Mouse (Mus musculus) frontal cortex, adult 2 months (tissue): Measurements from ENCODE around the gene Slc2a8. TPM values are rescaled to one million over a fixed set of nuclear protein-coding genes. Genes with fewer than 3 reads are reported as not detected.
A peak's percentile ranks its signal among the peaks of the same experiment; 100 is the strongest.
"Not testable (repeated sequence)": the region's sequence is repeated elsewhere in the genome, so short reads cannot be mapped to it uniquely, and the experiment has no call there.

ENCODE experiments used
- DNase-seq, 2 experiments: peaks; one replicate each; pipeline ENCODE4 v3.0.0; 2022; ENCODE audit warnings: low spot score in 1 of 2; ENCODE audit errors: extremely low spot score in 1 of 2
- polyA plus RNA-seq: library from polyadenylated mRNA; depleted of rRNA; stranded (reverse); fragments of >200 nt; gene quantifications from 2 replicates; pipeline ENCODE4 v1.2.3, GENCODE M21; 2012; rRNA removed

The Slc2a8 gene
- polyA plus RNA-seq: 37.7 and 40.8 TPM in 2 replicates

DNA sequence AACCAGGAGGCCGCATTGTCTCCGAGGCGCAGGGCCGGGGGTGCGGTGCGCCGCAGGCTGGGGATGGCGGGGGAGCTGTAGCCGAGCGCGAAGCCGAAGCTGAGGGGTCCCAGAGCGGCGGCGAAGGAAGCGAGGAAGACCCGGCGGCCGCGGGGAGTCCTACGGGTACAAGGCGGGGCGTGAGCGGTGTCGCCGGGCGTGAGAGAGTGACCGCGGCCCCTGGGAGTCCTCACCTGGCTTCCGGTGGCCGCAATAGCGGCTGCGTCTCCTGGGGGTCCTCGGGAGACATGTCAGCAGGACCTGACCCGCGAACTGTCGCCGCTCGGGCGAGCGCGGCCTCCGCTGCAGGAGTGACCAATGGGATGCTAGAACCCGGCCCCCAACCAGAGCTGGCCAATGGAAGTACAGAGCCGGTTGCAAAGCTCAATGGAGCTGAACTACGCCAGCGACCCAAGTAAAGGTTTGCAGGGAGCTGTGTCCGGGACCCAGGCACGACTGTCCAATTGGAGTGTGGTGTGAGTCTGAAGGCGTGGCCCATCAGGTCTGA is at the start of gene Slc2a8:
Gene Slc2a8, minus strand, starts transcription at position 359 of the 547 bp plus-strand sequence.
- DNase-seq: peak; percentile 92 to 95

DNA sequence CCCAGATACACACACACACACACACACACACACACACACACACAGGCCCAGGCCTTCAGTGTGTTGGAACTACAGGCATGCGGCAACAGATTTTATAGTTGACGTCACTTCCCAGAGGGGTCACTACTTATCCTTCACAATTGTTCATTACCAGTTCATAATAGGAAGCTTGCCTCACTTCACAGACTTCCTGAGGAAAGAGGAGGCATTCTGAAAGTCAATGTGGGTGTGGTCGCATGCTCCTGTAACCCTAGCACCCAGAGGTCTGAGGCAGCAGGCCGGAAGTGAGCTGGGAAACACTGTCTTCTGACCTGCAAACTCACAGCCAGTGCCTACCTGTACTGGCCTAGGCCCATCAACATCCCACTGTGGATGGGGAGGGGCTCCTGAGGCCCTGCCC is 43.2 kb upstream of the Slc2a8 start:
- no peak for DNase-seq

DNA sequence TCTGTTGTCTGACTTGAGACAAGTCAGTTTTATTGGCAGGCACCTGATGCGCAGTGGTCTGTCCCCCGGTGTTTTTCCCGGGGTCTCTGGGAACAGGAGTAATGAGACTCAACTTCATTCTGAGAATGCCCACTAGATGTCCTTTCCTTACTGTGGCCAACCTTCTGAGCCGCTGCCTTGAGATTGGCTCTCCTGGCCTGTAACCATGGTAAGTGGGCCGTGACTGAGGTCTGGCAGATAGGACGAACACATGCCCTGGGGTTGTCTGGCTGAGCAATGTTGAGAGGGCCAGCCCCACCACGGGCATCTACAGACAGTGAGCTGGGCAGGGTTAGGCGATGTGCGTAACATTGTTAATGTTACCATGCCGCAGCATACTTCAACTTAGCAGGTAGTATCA is 42.7 kb upstream of the Slc2a8 start:
- DNase-seq: no peak

DNA sequence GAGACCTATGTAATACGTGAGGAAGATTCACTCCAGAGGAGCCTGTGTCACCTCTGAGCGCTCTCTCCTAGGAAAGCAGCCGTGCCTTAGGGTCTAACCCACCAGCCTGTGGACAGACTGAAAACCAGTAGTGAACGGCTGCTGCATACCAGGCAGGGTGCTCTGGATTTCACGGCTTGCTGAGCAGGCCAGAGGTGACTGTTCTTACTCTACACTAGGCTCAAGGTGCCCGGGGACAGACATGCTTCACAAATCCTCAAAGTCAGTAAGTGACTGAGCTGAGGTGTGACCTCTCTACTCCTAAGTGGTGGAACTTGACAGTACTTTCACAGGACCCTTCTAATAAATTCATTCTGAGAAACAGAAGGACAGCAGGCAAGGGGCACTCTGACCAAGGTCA is 41.0 kb upstream of the Slc2a8 start:
- DNase-seq: no peak

DNA sequence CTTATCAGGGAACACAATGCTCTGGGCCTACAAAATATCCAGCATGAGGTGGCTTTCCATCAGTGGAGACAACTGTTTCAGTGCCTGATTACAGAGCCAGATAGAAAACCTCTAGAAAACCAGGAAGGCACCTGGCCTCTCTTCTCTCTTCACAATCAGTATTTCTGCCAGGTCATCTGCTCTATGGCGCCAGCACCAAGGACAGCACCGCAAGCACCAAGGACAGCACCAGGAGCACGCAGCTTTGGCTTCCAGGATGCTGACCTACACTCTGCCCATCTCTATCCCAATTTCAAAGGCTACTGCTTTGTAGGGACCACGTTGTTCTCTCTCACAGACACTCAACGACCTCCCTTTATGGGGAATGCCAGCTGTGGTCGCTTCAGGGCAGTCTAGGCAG is 36.1 kb upstream of the Slc2a8 start:
- DNase-seq: no peak

DNA sequence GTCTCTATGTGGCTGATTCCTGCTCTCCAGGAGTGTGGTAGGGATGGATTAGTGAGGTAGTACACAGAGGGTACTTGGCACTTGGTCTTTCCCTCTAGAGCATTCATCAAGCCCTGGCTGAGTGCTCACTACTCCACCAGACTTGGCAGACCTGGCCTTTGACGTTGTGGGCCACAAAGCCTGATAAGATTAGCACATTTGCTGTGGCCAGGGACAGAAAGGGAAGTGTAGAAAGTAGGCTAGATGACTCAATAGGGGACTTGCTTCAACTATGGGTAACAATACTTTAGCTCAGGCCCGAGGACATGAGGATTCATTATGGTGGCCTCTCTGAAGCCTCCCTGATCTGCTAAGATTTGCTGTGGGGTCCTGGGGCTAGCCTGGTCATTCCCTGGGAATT is 35.3 kb upstream of the Slc2a8 start:
- no peak for DNase-seq

DNA sequence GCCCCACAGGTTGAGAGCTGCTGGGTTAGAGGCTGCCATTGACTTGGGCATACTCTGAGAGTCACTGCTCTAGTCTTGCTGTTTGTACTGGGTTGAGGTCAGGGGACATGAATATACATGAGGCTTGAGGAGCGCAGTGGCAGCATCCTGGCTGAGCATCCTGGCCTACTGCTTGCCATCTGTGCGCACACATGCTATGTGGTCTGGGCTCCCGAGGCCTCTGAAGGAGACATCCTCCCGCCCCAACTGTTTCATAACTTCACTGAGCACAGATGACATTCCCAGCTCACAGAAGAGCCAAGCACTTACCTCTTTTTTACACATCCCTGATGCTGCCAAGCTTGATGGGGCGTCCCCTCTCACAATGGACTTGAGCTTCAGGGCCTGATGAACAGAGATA is 33.0 kb upstream of the Slc2a8 start:
- DNase-seq: peak in 1 of 2 experiments; percentile 53

DNA sequence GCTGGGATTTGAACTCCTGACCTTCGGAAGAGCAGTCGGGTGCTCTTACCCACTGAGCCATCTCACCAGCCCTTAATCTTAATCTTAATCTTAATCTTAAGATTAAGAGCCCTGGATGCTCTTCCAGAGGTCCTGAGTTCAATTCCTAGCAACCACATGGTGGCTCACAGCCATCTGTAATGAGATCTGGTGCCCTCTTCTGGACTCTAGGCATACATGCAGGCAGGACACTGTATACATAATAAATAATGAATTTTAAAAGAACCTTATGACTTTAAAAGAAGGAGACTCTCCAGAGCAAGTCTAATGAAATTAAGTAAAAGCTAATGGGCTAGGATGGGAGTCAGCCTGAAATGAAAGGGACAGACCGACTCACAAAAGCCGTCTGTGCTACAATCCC is 27.2 kb upstream of the Slc2a8 start:
- not testable (repeated sequence) for DNase-seq

DNA sequence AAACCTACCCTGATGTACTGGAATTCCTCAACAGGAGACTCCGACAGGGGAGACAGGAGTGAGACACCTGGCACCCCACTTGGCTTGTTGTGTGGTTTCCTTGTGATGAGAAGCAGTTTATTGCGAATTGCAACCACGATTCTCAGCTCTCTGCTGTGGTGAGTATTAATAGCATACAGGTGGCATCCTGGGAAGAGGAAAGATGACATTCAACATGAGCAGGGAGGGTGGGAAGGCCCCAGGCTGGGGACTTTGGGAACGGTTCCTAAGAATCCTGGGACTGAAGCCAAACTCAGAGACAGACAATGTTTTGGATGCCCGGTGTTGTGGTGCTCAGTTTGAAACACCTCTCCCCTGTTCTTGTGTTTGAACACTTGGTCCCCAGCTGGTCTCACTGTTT is 23.2 kb upstream of the Slc2a8 start:
- no peak for DNase-seq

DNA sequence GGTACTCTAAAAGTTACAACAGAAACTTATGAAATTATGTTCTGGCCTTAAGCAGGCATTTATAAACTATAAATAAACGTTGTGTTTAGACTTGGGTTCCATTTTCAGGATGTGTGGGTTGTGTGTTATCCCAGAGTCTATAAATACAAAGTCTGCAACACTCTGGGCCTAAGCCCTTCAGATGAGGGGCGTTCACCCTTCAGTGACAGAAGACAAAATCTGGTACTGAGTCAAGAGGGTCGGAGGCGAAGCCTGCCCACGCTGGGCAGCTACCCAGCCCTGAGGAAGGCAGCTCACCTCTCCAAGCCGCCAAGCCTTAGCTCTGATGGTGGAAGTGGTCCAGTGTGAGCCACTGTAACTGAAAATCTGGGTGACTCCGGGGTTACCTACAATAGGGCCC is 20.3 kb upstream of the Slc2a8 start:
- no peak for DNase-seq

DNA sequence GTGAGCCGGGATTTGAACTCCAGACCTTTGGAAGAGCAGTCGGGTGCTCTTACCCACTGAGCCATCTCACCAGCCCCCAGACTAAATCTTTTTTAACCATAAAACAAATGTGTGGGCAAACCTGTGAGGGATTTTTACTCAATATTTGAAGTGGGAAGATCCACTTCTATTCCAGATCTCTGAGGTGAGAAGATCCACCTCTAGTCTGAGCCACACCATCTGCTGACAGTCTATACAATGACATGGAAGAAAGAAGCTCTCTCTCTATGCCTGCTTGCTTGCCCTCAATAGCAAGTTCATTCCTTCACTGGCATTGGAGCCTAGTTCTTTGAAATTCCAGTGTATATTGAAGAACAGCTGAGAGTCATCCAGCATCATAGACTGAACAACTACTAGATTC is 17.9 kb upstream of the Slc2a8 start:
- DNase-seq: no peak

DNA sequence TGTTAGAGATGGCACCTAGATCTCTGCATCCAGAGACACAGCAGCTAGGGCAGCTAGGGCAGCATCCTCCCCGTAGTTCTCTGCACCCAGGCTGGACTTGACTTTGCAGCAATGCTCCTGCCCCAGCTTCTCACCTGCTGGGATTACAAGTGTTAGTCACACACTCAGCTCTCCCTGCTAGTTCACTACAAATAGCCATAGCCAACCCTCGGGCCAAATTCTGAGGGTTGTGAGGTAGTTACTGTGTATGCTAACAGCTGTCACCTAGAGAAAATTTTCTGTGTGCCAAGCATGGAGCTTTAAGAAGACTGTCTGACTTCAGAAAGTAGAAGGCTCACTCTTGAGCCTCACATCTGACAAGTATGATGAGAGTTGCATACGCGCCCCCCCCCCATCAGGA is 15.9 kb upstream of the Slc2a8 start:
- DNase-seq: no peak

DNA sequence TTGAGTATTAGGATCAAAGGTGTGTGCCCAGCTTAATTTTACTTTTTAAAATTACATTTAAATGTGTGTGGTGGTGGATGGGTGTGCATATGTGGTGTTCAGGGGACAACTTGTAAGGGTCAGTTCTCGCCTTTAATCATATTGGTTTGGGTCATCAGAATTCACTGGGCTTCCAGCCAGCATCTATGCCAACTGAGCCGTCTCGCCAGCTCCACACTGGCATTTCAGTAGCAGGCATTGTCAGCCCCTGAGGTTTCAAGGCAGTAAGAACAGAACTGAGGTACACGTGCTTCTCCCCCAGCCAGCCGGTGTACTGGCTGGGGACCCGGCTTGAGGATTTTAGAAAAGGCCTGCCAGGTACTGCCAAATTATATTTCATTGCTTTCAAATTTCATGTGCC is 15.2 kb upstream of the Slc2a8 start:
- DNase-seq: no peak

DNA sequence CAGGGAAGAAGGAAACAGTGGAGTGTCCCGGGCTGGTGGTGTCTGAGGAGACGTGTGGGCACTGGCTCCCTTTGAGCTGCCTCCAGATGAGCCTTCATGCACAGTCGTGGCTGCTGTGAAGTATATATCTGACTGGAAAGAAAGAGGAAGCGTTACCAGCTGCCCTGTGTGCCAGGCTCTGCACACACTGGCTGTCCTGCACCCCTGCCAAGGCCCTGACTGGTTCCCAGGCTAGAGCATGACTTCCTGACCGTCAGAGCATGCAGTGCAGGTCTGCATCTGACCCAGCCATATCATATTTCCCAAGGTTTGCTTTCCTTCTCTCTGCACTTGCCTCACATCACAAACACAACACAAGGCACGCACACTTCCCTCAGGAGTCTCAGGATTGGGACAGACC is 10.2 kb upstream of the Slc2a8 start:
- no peak for DNase-seq

DNA sequence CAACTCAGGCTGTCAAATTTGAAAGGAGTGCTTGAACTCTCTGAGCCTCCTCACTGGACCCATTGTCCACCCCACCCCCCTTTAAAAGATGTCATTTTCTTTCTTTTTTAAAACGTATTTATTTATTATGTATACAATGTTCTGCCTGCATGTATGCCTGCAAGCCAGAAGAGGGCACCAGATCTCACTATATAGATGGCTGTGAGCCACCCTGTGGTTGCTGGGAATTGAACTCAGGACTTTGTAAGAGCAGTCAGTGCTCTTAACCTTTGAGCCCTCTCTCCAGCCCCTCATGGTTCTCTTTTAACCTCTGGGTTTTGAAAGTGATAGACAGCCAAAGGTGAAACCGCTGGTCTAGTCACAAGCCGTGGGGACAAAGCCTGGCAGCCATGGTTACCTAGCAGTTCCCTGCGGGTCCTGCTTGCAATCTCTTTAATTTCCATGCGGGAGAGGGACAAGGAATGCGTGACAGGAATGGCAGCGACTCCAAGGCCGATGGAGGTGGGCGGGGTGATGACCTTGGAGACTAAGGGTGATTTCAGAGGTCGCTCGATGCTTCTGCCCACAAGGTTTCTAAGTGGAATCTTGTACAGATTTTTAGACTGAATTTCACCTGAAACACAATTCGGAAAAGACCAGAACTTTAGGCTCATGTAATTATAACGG is 8.4 kb upstream of the Slc2a8 start:
- DNase-seq: no peak

DNA sequence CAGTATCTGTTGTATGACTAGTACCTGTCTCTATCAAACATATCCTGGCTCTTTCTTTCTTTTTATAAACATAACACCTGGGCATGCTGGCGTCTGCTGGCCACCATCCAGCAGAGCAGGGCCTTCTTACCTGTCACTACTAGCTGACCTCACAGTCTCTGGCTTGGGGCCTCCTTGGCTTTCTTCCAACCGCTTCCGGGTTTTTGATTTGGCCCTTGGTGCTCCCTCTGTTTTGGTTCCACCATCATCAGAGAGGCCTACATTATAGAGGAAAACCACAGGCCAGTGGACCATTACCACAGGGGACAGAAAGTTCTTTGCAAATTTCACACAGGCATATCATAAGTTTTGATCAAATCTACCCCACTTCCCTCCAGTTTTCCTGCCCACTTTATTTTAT is 7.5 kb upstream of the Slc2a8 start:
- no peak for DNase-seq

DNA sequence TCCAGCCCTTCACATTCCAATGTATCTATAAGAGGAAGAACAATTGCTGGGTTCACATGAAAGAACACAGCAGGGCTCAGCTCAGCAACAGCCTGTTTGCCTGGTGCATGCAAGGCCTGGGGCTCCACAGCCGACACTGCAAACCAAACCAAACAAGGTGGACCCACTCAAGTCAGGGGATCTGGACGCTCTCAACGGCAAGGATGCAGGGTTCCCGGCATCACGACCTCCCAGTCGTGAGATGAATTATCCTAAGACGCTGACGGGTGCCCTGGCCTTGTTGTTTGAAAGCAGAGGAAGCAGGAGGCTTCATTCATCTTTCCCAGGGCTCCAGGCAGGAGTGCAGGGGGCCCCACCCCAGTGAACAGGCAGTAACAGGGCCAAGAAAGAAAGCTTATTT is 4.0 kb upstream of the Slc2a8 start:
- DNase-seq: no peak

DNA sequence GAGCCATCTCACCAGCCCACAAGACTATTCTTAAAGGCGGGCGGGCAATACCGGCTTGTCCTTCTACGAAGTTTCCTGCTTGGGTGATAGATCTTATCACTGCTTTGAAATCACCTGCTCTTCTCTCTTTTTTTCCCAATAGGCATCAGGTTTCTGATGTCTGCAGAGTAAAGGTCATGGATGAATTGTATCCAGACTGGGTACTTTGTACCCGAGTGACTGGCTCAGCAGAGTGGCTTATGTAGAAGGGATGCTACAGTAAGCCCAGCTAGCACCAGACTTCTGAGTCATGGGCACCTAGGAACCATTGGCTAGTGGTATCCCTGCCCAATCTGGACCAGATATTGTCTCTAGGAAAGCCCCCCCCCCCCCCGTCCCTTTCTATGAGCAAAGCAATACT is 1.7 kb upstream of the Slc2a8 start:
- DNase-seq: no peak

DNA sequence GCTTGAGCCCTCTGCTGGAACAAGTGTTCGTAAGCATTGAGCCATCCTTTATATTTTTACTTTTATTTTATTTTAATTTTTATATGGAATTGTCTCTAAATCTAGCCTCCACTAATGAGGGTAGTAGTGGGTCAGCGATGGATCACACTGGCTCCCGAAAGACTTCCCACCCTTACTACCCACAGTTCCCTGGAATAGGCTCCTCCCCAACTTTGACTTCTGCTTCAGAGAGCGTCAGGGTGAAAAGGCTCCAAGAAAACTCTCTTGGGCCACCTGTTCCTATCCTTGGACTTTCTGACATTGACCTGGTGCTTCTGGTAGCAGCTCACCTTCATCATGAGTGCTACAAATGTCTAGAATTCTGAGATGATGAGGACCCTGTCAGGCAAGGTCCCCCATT is 817 bp upstream of the Slc2a8 start:
- no peak for DNase-seq

DNA sequence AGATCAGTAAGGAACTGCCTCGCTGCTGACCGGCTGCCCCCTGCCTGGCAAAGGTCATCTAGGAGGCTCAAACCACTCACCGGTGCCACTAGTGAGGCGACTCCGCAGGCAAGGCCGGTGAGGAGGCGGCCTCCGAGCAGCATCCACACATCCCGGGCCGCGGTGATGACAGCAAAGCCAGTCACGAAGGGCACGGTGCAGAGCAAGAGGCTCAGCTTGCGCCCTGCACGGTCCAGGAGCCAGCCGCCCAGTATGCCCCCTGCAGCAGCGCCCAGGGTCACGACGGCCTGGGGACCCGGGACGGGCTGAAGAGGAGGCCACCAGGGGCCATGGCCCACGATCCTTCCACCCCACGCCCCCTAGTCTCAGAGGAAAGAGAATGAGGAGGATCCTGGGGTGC is 602 bp downstream of the Slc2a8 start:
- DNase-seq: no peak

DNA sequence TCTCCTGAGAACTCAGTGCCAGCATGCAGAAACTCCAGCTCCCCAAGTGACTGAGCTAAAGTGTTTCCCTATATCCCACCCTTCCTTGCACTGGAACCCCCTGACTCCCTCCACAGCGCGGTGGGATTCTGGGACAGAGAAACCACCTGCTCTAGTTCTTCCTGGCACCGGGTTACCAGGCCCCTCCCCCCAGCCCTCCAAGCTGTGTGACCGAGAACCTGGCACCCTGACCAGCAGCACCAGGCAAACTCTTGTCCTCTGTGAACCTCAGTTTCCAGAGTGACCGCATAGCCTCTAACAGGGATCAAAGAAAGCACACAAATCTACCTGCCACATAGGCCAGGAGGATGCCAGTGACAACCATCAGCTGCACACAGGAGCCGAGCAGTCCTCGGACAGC is 2.2 kb downstream of the Slc2a8 start:
- no peak for DNase-seq

DNA sequence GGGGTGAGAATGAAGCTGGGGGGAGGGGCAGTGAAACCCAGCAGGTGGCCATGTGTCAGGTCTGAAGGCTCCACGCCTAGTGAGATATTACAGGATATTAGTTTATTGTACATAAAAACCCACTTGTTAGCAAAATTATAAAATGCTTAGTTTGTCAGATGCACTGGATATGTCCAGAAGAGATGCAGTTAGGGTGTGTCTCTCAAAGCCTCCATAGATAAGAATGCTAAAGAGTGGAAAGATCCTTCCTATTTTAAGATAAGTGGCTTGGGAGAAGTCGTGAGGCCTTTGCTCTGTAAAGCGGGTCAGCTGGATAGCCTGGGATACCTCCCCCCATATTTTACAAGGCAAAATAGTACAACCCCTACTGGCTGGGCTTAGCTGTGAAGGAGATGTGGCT is 3.2 kb downstream of the Slc2a8 start:
- no peak for DNase-seq

DNA sequence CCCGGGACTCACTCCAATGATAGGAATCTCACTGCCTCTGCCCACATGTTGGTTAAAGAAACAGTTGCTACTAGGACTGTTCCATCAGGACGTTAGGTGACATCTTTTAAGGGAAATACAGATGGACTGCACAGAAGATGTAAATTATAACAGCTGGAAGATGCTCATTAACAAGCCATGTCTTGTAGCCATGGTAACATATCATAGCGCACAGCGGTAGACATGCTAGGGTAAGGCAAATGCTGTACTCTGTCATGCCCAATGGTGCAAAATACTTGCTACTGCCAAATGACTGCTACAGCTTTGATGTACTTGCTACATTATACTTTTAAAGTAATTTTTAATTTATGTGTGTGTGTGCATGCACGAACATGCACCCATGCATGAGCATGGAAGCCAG is 4.8 kb downstream of the Slc2a8 start:
- DNase-seq: no peak
